Mouse (Mus musculus) midbrain, embryonic 16.5 days (tissue): Measurements from ENCODE around the gene Hpcal1. TPM values are rescaled to one million over a fixed set of nuclear protein-coding genes. Genes with fewer than 3 reads are reported as not detected.

Experiments used
- ATAC-seq: fragments of 200-750 bp; cut with Nextera tagmentation; 2 replicates; pipeline ENCODE4 v1.8.0; 2017; ENCODE audit warnings: moderate TSS enrichment
- H3K27ac ChIP-seq: fragments of 300-500 bp; sonication (generic); 2 replicates; pipeline ENCODE4 v1.5.1; 2014; ENCODE audit warnings: mild to moderate bottlenecking, low read length, mixed read lengths
- H3K27me3 ChIP-seq: fragments of 300-500 bp; sonication (generic); 2 replicates; pipeline ENCODE4 v1.6.1; 2014; ENCODE audit warnings: low read depth, low read length, mixed read lengths; ENCODE audit not compliant: control insufficient read depth, insufficient read depth
- H3K36me3 ChIP-seq: fragments of 300-500 bp; sonication (generic); 2 replicates; pipeline ENCODE4 v1.6.1; 2014; ENCODE audit warnings: mild to moderate bottlenecking, low read length, moderate library complexity, mixed read lengths; ENCODE audit not compliant: control insufficient read depth, insufficient read depth
- H3K4me1 ChIP-seq: fragments of 300-500 bp; sonication (generic); 2 replicates; pipeline ENCODE4 v1.6.1; 2014; ENCODE audit warnings: mild to moderate bottlenecking, low read length, mixed read lengths; ENCODE audit not compliant: control insufficient read depth, insufficient read depth
- H3K4me2 ChIP-seq: fragments of 300-500 bp; sonication (generic); 2 replicates; pipeline ENCODE4 v1.6.1; 2014; ENCODE audit warnings: mild to moderate bottlenecking, low read length, mixed read lengths
- H3K4me3 ChIP-seq: fragments of 300-500 bp; sonication (generic); 2 replicates; pipeline ENCODE4 v1.5.1; 2014; ENCODE audit warnings: low read depth, mild to moderate bottlenecking, low read length, moderate library complexity, mixed read lengths
- H3K9ac ChIP-seq: fragments of 300-500 bp; sonication (generic); 2 replicates; pipeline ENCODE4 v1.6.1; 2014; ENCODE audit warnings: low read depth, low read length, mixed read lengths
- H3K9me3 ChIP-seq: fragments of 300-500 bp; sonication (generic); replicated peaks from 2 replicates; pipeline ENCODE4 v1.6.1; 2014; ENCODE audit warnings: mild to moderate bottlenecking, low read length, mixed read lengths; ENCODE audit not compliant: control insufficient read depth, poor library complexity, severe bottlenecking
- WGBS: fragments of 180-500 bp; shearing (Covaris S2); extraction: QIAGEN DNeasy Blood & Tissue Kit; methylation state at CpG from one replicate; pipeline ENCODE4 v1.1.7; 2014; 5-methylcytosine and 5-hydroxymethylcytosine counted together
- polyA plus RNA-seq: library from polyadenylated mRNA; unstranded; fragments of >200 nt; fragmentation: Nextera tagmentation; extraction: Ambion mirVana; gene quantifications from 2 replicates; pipeline ENCODE4 v1.2.1, GENCODE M21; 2015

The Hpcal1 gene
- polyA plus RNA-seq, 1 experiment from 2014 or later = 107 TPM

DNA sequence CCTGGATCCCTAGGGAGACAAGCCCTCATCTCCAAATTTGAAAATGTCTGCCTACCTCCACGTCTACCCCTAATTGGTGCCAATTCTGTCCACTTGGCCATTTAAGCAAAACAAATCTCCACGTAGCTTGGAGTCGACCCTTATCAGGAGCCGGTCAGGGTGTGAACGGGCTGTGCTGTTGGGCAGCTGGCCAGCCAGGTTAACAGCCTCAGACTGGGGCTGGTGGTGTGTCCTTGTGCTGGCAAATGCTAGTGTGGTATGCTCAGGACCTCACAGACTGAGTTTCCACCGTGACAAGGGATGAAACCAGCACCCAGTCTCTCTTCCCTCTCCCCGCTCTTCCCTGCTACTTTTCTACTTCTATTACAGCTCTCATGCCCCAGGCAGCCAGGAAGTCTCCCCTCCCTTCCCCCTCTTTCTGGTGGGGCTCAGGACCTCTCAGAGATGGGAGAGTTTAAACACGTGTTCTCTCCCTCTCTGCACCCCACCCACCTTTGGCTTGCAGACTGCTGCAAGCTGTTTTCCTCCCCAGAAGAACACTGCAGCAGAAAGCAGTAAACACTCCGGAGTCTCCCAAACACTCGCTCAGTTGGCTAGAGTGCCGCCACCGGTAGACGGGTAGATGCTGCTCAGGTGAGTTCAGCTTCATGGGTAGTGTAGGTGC lies 37.2 kb downstream of the Hpcal1 start:
- Histone ChIP-seq H3K36me3 (no peaks in the 10 kb centered on the region), H3K4me2 (no peak overlapping the region), H3K27ac (no peak overlapping the region), H3K9me3 (no peaks in the 10 kb centered on the region), H3K27me3 (no peaks in the 10 kb centered on the region), H3K4me3 (no peak overlapping the region), H3K4me1 (peaks cover 11% of the 10 kb centered on the region; the same call in 1 of the 2 replicates), H3K9ac (no peak overlapping the region)
- ATAC-seq = no peak
- 74% methylated on average over 13 of the region's 13 CpGs for WGBS

DNA sequence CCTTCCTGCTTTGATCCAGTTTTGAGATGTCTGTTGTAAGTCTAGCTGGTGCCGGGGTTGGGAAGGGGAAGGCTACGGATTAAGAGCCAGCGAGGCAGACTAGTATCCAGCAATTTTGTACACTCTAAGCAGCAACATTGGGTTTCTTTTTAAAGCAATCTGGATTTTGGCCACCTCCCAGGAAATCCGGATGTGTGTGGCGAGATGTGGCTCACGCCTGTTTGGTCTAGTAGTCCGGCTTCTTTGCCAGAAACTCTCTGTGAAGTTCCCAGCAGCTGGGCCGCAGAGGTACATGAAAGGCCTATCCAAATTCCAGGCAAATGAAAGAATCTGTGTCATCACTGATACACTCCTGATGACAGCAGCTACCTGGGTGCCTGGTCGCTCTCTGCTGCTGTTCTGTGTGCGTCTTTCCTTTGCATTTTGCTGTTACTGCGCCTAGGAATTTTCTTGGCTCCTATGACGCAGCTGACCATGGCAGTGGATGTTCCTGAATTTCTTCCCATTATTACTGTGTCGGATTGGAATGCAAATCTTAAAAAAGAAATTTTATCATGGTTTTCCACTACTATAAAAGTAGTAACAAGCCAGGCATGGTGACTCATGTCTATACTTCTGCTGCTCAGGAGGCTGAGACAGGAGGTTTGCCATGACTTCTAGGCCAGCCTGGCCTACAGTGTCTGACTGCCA lies 38.7 kb downstream of the Hpcal1 start:
- H3K9ac ChIP-seq = no peak overlapping the region
- 83% methylated on average over 13 of the region's 13 CpGs for WGBS
- H3K4me1 ChIP-seq = peaks cover 11% of the 10 kb centered on the region; the same call in 1 of the 2 replicates
- no peak for ATAC-seq
- no peaks in the 10 kb centered on the region for H3K9me3 ChIP-seq
- no peak overlapping the region for H3K4me3 ChIP-seq
- H3K36me3 ChIP-seq = no peaks in the 10 kb centered on the region
- no peak overlapping the region for H3K4me2 ChIP-seq
- H3K27me3 ChIP-seq = no peaks in the 10 kb centered on the region
- H3K27ac ChIP-seq = no peak overlapping the region

DNA sequence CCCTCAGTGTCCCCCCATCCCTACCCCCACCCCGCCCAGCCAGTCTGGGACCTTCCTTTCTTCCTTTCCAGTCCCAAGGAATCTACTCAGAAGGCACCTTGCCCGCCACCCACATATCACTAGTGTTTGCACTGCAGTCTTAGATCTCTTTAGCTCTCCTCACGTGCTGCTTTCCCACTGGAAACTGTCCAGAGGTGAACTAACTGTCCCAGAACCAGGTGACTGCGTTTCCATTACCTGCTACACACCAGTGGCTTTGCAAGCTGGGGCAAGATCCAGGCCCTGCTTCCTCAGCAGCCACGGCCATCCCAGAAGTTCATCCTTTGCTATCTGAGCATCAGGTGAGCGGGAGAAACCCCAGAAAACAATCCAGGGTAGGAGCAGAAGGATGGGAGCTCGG lies 41.4 kb downstream of the Hpcal1 start:
- Histone ChIP-seq H3K4me2 (no peak overlapping the region), H3K4me1 (no peaks in the 10 kb centered on the region), H3K27me3 (no peaks in the 10 kb centered on the region), H3K36me3 (no peaks in the 10 kb centered on the region), H3K9me3 (no peaks in the 10 kb centered on the region), H3K9ac (no peak overlapping the region), H3K27ac (no peak overlapping the region), H3K4me3 (no peak overlapping the region)
- no peak for ATAC-seq
- WGBS = 82% methylated on average over 7 of the region's 7 CpGs

DNA sequence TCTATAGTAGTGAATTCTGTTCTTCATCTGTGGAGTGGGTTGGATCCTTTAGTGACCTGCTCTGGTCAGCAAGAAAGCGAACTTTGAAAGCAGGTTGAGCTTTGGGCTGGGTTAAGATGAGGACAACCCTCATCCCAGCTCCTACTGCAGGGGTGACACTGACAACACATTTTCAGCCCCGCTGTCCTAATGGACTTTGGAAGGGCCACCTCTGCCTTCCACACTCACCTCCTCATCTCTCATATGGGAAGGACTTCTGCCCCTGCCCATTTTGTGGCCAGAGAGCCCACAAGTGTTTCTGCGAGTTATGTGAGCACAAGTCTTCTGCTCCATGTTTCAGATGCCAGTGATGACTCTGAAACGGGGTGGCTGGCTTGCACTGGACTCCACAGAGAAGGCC lies 41.9 kb downstream of the Hpcal1 start:
- H3K4me2 ChIP-seq = no peak overlapping the region
- no peaks in the 10 kb centered on the region for H3K9me3 ChIP-seq
- H3K36me3 ChIP-seq = no peaks in the 10 kb centered on the region
- H3K27ac ChIP-seq = no peak overlapping the region
- ATAC-seq = no peak
- H3K4me1 ChIP-seq = no peaks in the 10 kb centered on the region
- no peak overlapping the region for H3K9ac ChIP-seq
- no peaks in the 10 kb centered on the region for H3K27me3 ChIP-seq
- WGBS = 93% methylated on average over 4 of the region's 4 CpGs
- no peak overlapping the region for H3K4me3 ChIP-seq

DNA sequence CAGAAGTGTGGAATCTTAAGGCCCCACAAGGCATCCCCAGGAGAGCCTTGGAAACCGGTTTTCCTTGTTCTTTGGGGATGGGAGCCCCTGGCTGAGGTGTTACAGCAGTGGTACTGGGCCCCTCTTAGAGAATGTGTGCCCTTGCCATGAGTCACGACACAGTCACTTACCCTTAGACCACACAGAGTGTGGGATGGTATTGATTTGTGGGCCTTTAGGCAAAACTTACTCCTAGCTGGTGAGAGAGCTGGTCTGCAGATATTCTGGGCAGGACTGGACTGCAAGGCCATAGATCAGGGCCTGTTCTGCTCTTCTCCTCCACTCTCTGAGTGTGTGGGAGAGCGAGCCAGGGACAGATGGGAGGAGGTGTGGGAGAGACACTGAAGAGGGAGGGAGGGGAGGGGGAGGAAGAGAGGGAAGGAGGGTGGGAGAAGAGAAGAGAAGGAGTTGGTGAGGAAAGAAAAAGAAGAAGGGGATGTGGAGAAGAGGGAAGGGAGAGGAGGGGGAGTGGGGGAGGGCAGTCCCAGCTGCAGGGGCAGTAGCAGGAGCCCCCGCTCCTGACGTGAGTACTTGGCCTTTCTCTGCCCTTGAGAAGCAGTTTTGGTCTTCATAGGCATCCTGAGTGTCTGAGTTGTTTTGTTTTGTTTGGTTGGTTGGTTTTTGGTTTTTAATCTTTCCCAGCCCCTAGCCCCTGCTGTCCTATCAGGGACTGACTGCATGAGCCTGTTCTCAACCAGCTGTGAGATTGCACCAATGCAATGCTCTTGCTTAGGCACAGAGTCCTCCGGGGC lies 42.7 kb downstream of the Hpcal1 start:
- no peak overlapping the region for H3K4me3 ChIP-seq
- ATAC-seq = no peak
- no peak overlapping the region for H3K27ac ChIP-seq
- H3K4me1 ChIP-seq = no peaks in the 10 kb centered on the region
- 68% methylated on average over 6 of the region's 6 CpGs for WGBS
- no peak overlapping the region for H3K4me2 ChIP-seq
- H3K27me3 ChIP-seq = no peaks in the 10 kb centered on the region
- no peaks in the 10 kb centered on the region for H3K9me3 ChIP-seq
- H3K9ac ChIP-seq = no peak overlapping the region
- H3K36me3 ChIP-seq = no peaks in the 10 kb centered on the region

DNA sequence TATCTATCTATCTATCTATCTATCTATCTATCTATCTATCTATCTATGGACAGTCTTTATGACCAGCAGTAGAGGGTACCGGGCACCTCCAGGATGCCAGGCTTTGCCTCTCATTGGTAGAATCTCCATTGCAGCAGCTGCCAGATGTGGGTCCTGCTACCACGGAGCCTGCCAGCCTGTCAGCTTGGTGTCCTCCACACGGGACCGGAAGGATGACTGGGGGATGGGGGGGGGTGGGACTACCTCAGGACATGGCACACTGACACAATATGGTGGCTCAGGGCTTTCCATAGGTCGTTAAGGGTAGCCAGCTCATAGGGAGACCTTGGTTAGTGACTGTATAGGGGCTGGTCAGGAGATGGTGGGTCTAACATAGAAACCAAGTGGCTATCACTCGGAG lies 45.7 kb downstream of the Hpcal1 start:
- no peaks in the 10 kb centered on the region for H3K9me3 ChIP-seq
- no peak overlapping the region for H3K4me3 ChIP-seq
- no peaks in the 10 kb centered on the region for H3K4me1 ChIP-seq
- H3K4me2 ChIP-seq = no peak overlapping the region
- H3K36me3 ChIP-seq = no peaks in the 10 kb centered on the region
- WGBS = 87% methylated on average over 6 of the region's 6 CpGs
- H3K27ac ChIP-seq = no peak overlapping the region
- no peaks in the 10 kb centered on the region for H3K27me3 ChIP-seq
- ATAC-seq = no peak
- H3K9ac ChIP-seq = no peak overlapping the region

DNA sequence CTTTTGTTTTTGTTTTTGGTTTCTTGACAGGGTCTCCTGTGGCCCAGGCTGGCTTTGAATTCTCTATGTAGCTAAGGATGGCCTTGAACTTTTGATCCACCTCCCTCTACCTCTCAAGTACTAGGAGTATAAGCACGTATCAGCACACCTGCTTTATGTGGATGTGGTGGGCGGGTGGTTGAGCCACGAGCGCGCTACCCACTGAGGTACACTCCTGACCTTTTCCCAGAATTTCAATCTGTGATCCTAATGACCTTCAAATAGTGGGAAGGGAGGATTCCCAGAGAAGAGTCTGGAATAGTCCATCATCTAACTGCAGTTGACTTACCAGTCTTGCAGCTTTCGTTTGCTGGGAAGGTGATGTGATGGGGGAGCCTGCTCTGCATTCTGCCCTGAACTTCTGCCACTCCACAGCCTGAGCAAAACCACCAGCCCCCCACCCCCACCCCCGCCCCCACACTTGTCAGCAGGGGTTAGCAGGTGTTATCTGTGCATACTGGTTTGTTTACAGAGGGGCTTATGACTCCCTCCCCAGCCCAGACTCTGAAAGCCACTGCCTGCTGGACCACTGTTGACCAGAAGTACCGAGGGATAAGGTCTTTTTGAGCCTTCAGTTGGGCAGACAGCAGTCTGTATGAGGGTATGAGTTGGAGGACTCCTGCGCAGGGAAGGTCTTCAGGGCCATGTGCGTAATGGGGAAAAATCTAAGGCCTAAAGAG lies 46.4 kb downstream of the Hpcal1 start:
- 83% methylated on average over 10 of the region's 10 CpGs for WGBS
- no peak overlapping the region for H3K27ac ChIP-seq
- no peaks in the 10 kb centered on the region for H3K36me3 ChIP-seq
- H3K4me1 ChIP-seq = peaks cover 4% of the 10 kb centered on the region
- no peak overlapping the region for H3K4me2 ChIP-seq
- no peak overlapping the region for H3K4me3 ChIP-seq
- ATAC-seq = no peak
- H3K9me3 ChIP-seq = no peaks in the 10 kb centered on the region
- H3K27me3 ChIP-seq = no peaks in the 10 kb centered on the region
- no peak overlapping the region for H3K9ac ChIP-seq

DNA sequence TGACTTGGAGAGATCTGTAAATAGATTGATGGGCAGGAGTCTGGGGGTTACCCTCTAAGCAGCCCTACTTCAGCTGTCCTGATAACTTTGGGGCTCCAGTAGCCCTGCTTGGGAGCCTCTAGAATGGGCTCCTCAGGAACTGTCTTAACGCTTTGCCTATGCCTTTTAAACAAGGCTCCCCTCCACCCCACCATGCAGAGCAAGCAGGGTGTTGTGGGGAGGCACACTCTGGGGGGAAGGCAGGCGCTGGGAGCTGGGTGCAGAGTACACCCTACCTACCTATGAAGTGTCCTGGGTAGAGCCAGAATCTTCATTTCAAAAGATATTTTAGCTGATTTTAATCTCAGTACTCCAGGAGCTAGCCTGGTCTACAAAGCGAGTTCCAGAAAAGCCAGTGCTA lies 47.2 kb downstream of the Hpcal1 start:
- no peaks in the 10 kb centered on the region for H3K27me3 ChIP-seq
- 87% methylated on average over 3 of the region's 3 CpGs for WGBS
- H3K4me3 ChIP-seq = no peak overlapping the region
- no peak for ATAC-seq
- peaks cover 12% of the 10 kb centered on the region for H3K4me1 ChIP-seq
- H3K4me2 ChIP-seq = no peak overlapping the region
- no peak overlapping the region for H3K27ac ChIP-seq
- no peak overlapping the region for H3K9ac ChIP-seq
- H3K36me3 ChIP-seq = no peaks in the 10 kb centered on the region
- no peaks in the 10 kb centered on the region for H3K9me3 ChIP-seq
